Mouse (Mus musculus): ENCODE data around the gene Dscaml1. TPM values are rescaled to one million over a fixed set of nuclear protein-coding genes. Genes with fewer than 3 reads are reported as not detected.

Gene Dscaml1
- polyA plus RNA-seq, 1 experiment from 2014 or later = 0.83 TPM

DNA sequence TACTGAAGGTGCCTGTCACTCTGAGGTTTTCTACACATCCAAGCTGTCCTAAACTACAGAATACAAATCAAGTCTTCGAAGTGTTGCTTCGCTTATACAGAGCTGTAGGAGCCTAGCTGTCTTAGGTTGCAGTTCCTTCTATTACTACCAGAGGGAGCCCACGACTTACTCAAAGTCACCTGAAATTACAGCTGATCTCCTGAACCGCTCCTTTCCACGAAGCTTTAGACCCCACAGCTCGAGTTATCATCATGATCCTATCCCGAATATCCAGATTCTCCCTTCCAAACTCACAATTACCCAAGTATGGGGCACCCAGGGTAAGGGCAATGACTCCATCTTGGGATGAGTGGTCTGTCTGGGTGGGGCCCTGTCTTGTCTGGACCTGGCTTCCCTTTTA, 14.6 kb upstream of the Dscaml1 start:
- no peaks in the 10 kb centered on the region for H3K4me1 ChIP-seq (replicated peaks)
- H3K9me3 ChIP-seq = no peaks in the 10 kb centered on the region
- ATAC-seq (ENCODE audit: insufficient number of reproducible peaks, insufficient read depth, low FRiP score, low TSS enrichment, low read depth) = no peak; the same call in 1 of the 2 replicates
- H3K4me3 ChIP-seq (replicated peaks) = 0 out of 2 replicates have a peak overlapping the region, but pooled peaks have one; percentile 15
- H3K27ac ChIP-seq = no peak overlapping the region
- peaks cover 17% of the 10 kb centered on the region for H3K27me3 ChIP-seq
- no peak overlapping the region for H3K9ac ChIP-seq (replicated peaks)
- 26% methylated on average over 7 of the region's 7 CpGs for WGBS
- H3K36me3 ChIP-seq = no peaks in the 10 kb centered on the region
- H3K4me2 ChIP-seq = peak overlapping the region; percentile 46

DNA sequence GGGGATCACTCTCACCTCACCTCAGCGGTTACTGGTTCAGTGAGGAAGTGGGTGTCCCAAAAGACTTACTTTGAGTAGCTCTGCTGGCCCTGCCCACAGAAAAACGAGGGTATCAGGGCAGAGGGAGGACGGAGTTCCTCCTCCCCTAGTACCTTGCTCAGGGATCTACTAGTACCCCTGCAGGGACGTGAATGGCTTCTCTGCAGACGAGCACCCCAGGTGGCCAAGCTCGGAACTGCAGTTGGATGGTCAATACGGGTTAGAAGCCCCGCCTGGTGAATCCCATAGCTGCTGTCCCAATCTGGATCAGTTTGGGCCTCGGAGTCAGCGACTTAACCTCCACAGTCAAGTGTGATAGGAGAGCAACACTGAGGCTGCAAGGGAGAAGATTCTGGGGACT, 14.1 kb upstream of the Dscaml1 start:
- no peaks in the 10 kb centered on the region for H3K36me3 ChIP-seq
- H3K9ac ChIP-seq (replicated peaks) = no peak overlapping the region
- peak overlapping the region; percentile 46 for H3K4me2 ChIP-seq
- H3K9me3 ChIP-seq = no peaks in the 10 kb centered on the region
- H3K27me3 ChIP-seq = peaks cover 17% of the 10 kb centered on the region
- 0 out of 2 replicates have a peak overlapping the region, but pooled peaks have one; percentile 15 for H3K4me3 ChIP-seq (replicated peaks)
- no peaks in the 10 kb centered on the region for H3K4me1 ChIP-seq (replicated peaks)
- 8% methylated on average over 10 of the region's 10 CpGs for WGBS
- no peak overlapping the region for H3K27ac ChIP-seq
- no peak for ATAC-seq (ENCODE audit: insufficient number of reproducible peaks, insufficient read depth, low FRiP score, low TSS enrichment, low read depth)

- Histone ChIP-seq H3K4me3 (replicated peaks) (no peak overlapping the region), H3K4me1 (replicated peaks) (no peaks in the 10 kb centered on the region), H3K9ac (replicated peaks) (no peak overlapping the region), H3K9me3 (no peaks in the 10 kb centered on the region), H3K4me2 (no peak overlapping the region), H3K27me3 (peaks cover 17% of the 10 kb centered on the region), H3K27ac (no peak overlapping the region), H3K36me3 (no peaks in the 10 kb centered on the region)
- ATAC-seq (ENCODE audit: insufficient number of reproducible peaks, insufficient read depth, low FRiP score, low TSS enrichment, low read depth) = no peak
- 70% methylated on average over 4 of the region's 4 CpGs for WGBS
Observed at GRCm38 (mm10) chr9:45412700-45413477, 13.5 kb upstream of the Dscaml1 start.

GRCm38 (mm10) chr9:45413478-45414140, 12.8 kb upstream of the Dscaml1 start:
- peaks cover 17% of the 10 kb centered on the region for H3K27me3 ChIP-seq
- H3K36me3 ChIP-seq = no peaks in the 10 kb centered on the region

DNA sequence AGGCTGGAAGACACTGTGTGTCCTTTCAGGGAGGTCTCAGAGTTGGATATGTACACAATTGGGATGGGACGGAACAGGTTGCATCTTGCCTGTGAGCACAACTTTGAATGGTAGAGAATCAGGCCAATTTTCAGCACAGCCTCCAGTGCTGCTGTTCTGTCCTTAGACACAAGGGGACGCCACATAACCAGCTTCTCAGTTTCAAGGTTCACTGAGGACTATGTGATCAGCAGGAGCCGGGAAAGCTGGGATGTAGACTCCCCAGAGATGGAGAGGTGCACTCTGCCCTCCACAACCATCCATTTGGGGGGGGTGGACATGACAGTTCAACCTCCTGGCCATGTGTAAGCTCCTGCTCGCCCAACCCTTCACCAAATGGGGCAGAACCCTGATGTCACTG, 10.5 kb upstream of the Dscaml1 start:
- H3K9me3 ChIP-seq = no peaks in the 10 kb centered on the region
- no peak for ATAC-seq (ENCODE audit: insufficient number of reproducible peaks, insufficient read depth, low FRiP score, low TSS enrichment, low read depth)
- no peaks in the 10 kb centered on the region; the same call in none of the 2 replicates for H3K27me3 ChIP-seq
- H3K4me3 ChIP-seq (replicated peaks) = no peak overlapping the region
- 44% methylated on average over 4 of the region's 4 CpGs for WGBS
- no peak overlapping the region for H3K27ac ChIP-seq
- no peak overlapping the region for H3K9ac ChIP-seq (replicated peaks)
- no peaks in the 10 kb centered on the region for H3K36me3 ChIP-seq
- H3K4me2 ChIP-seq = no peak overlapping the region
- no peaks in the 10 kb centered on the region for H3K4me1 ChIP-seq (replicated peaks)

More at GRCm38 (mm10) chr9:45413478-45414140, 12.8 kb upstream of the Dscaml1 start:
- H3K9me3 ChIP-seq = no peaks in the 10 kb centered on the region
- H3K9ac ChIP-seq (replicated peaks) = no peak overlapping the region
- 53% methylated on average over 5 of the region's 5 CpGs for WGBS
- H3K4me2 ChIP-seq = no peak overlapping the region
- ATAC-seq (ENCODE audit: insufficient number of reproducible peaks, insufficient read depth, low FRiP score, low TSS enrichment, low read depth) = no peak
- no peak overlapping the region for H3K4me3 ChIP-seq (replicated peaks)
- no peaks in the 10 kb centered on the region for H3K4me1 ChIP-seq (replicated peaks)
- H3K27ac ChIP-seq = no peak overlapping the region

DNA sequence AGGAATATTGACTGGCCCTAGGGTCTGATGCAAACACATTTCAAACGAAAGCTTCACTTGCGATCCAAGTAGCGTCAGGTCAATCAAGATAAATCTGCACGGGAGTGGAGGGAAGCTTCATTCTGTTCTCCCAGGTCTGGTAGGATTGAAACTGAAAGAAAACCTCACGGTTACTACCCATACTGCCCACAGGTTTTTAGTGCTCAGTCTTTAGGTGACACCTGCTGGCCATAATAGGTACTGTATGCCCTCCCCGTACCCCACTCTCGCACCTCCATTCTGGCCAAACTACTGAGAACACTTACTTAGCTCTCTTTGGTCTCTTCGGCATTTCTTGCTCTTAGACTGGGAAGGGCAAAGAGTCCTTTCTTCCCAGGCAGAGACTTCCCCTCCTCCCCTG, 9.2 kb upstream of the Dscaml1 start:
- no peaks in the 10 kb centered on the region; the same call in none of the 2 replicates for H3K27me3 ChIP-seq
- H3K4me3 ChIP-seq (replicated peaks) = no peak overlapping the region
- no peaks in the 10 kb centered on the region for H3K36me3 ChIP-seq
- ATAC-seq (ENCODE audit: insufficient number of reproducible peaks, insufficient read depth, low FRiP score, low TSS enrichment, low read depth) = no peak
- H3K27ac ChIP-seq = no peak overlapping the region
- no peaks in the 10 kb centered on the region for H3K9me3 ChIP-seq
- H3K9ac ChIP-seq (replicated peaks) = no peak overlapping the region
- no peak overlapping the region for H3K4me2 ChIP-seq
- 24% methylated on average over 8 of the region's 8 CpGs for WGBS
- no peaks in the 10 kb centered on the region for H3K4me1 ChIP-seq (replicated peaks)

- no peaks in the 10 kb centered on the region for H3K36me3 ChIP-seq
Observed at GRCm38 (mm10) chr9:45418252-45418651, 8.2 kb upstream of the Dscaml1 start.

GRCm38 (mm10) chr9:45421209-45421608, 5.2 kb upstream of the Dscaml1 start:
- H3K36me3 ChIP-seq = no peaks in the 10 kb centered on the region
- WGBS = 69% methylated on average over 8 of the region's 8 CpGs
- no peak for ATAC-seq (ENCODE audit: insufficient number of reproducible peaks, insufficient read depth, low FRiP score, low TSS enrichment, low read depth)
- H3K4me3 ChIP-seq (replicated peaks) = no peak overlapping the region
- peaks cover 11% of the 10 kb centered on the region for H3K27me3 ChIP-seq
- H3K9me3 ChIP-seq = no peaks in the 10 kb centered on the region
- no peak overlapping the region for H3K4me2 ChIP-seq
- H3K27ac ChIP-seq = no peak overlapping the region
- no peak overlapping the region for H3K9ac ChIP-seq (replicated peaks)
- no peaks in the 10 kb centered on the region for H3K4me1 ChIP-seq (replicated peaks)

More at GRCm38 (mm10) chr9:45418252-45418651, 8.2 kb upstream of the Dscaml1 start:
- Histone ChIP-seq H3K9ac (replicated peaks) (no peak overlapping the region), H3K4me3 (replicated peaks) (no peak overlapping the region), H3K27me3 (no peaks in the 10 kb centered on the region), H3K9me3 (no peaks in the 10 kb centered on the region), H3K4me1 (replicated peaks) (no peaks in the 10 kb centered on the region), H3K4me2 (no peak overlapping the region), H3K27ac (no peak overlapping the region)
- WGBS = 59% methylated on average over 8 of the region's 8 CpGs
- ATAC-seq (ENCODE audit: insufficient number of reproducible peaks, insufficient read depth, low FRiP score, low TSS enrichment, low read depth) = no peak

DNA sequence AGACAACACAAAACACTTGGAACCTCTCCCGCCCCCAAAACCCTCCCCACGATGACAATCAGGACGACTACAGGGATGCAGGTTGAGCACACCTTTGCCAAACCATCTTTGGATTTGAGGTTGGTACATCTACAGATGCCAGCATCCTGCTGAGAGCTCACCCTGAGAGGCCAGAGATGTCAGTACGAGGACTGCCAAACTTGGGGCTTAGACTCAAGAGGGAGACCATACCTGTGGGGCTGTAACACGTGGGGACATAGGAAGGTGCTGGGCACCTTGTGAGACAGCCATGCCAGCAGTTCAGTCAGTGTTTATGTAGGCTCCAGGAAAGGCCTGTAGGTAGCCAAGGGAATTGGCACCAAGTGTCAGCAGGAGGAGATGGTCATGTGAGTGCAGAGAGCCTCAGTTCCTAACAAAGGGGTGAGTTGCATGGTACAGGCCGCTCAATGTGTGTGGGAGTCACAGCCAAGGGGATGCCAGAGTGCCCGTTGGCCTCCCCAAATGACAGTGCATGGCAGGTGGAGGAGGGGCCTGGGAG, 3.6 kb upstream of the Dscaml1 start:
- H3K4me1 ChIP-seq (replicated peaks) = no peaks in the 10 kb centered on the region
- H3K4me2 ChIP-seq = no peak overlapping the region
- H3K9ac ChIP-seq (replicated peaks) = no peak overlapping the region
- no peak overlapping the region for H3K27ac ChIP-seq
- H3K4me3 ChIP-seq (replicated peaks) = no peak overlapping the region
- no peak for ATAC-seq (ENCODE audit: insufficient number of reproducible peaks, insufficient read depth, low FRiP score, low TSS enrichment, low read depth)
- H3K9me3 ChIP-seq = no peaks in the 10 kb centered on the region
- peaks cover 26% of the 10 kb centered on the region for H3K27me3 ChIP-seq
- no peaks in the 10 kb centered on the region for H3K36me3 ChIP-seq
- WGBS = 74% methylated on average over 7 of the region's 7 CpGs

GRCm38 (mm10) chr9:45429392-45429791, 3.0 kb downstream of the Dscaml1 start:
- Histone ChIP-seq H3K36me3 (no peaks in the 10 kb centered on the region), H3K4me2 (no peak overlapping the region), H3K9me3 (no peaks in the 10 kb centered on the region), H3K4me3 (replicated peaks) (no peak overlapping the region), H3K9ac (replicated peaks) (no peak overlapping the region), H3K27ac (no peak overlapping the region), H3K4me1 (replicated peaks) (peaks cover 15% of the 10 kb centered on the region), H3K27me3 (peaks cover 87% of the 10 kb centered on the region)
- WGBS = 27% methylated on average over 5 of the region's 5 CpGs
- no peak for ATAC-seq (ENCODE audit: insufficient number of reproducible peaks, insufficient read depth, low FRiP score, low TSS enrichment, low read depth)

GRCm38 (mm10) chr9:45429951-45430697, 3.7 kb downstream of the Dscaml1 start:
- ATAC-seq (ENCODE audit: insufficient number of reproducible peaks, insufficient read depth, low FRiP score, low TSS enrichment, low read depth) = 0 out of 2 replicates have a peak, but pooled peaks have one; percentile 10
- peaks cover 15% of the 10 kb centered on the region for H3K4me1 ChIP-seq (replicated peaks)
- H3K27me3 ChIP-seq = peaks cover 88% of the 10 kb centered on the region
- H3K4me3 ChIP-seq (replicated peaks) = peak overlapping the region; percentile 44
- H3K4me2 ChIP-seq = peak overlapping the region; percentile 84
- no peaks in the 10 kb centered on the region for H3K9me3 ChIP-seq
- H3K9ac ChIP-seq (replicated peaks) = peak overlapping the region; percentile 51
- no peaks in the 10 kb centered on the region for H3K36me3 ChIP-seq
- WGBS = 2% methylated on average over 48 of the region's 54 CpGs
- no peak overlapping the region for H3K27ac ChIP-seq
